Mouse (Mus musculus): ENCODE measurements around the gene Ly6g6e. TPM values are rescaled to one million over a fixed set of nuclear protein-coding genes. Genes with fewer than 3 reads are reported as not detected.

Ly6g6e gene
- polyA plus RNA-seq, 2 experiments: not detected

Other genes with a start within 250 kb of the Ly6g6e start
- 10 to 100 TPM; 38.4 to 44.5 TPM for gene Stk19, start 240.0 kb upstream of the Ly6g6e start, polyA plus RNA-seq (2012; fragmentation: generic; extraction: Trizol)
- 10 to 100 TPM; 47.7 to 51.0 TPM for gene Dxo, start 239.9 kb upstream of the Ly6g6e start, polyA plus RNA-seq (2012; fragmentation: generic; extraction: Trizol)
- 10 to 100 TPM; 19.7 to 48.2 TPM for gene Skiv2l, start 226.7 kb upstream of the Ly6g6e start, polyA plus RNA-seq (2012; fragmentation: generic; extraction: Trizol)
- 100 to 1,000 TPM in 1 of 2 experiments, 10 to 100 TPM in 1; 65.1 to 134 TPM for gene Nelfe, start 226.5 kb upstream of the Ly6g6e start, polyA plus RNA-seq (2012; fragmentation: generic; extraction: Trizol)
- gene Cfb, start 214.4 kb upstream of the Ly6g6e start, polyA plus RNA-seq (2012; fragmentation: generic; extraction: Trizol): 1 to 10 TPM in 1 of 2 experiments, under 1 TPM in 1; 0.09 to 1.2 TPM
- gene Zbtb12, start 197.4 kb upstream of the Ly6g6e start, polyA plus RNA-seq (2012; fragmentation: generic; extraction: Trizol): 10 to 100 TPM in 1 of 2 experiments, 1 to 10 TPM in 1; 7.9 to 21.3 TPM
- not detected for gene Gm20547, start 194.9 kb upstream of the Ly6g6e start, polyA plus RNA-seq (2012; fragmentation: generic; extraction: Trizol)
- gene C2, start 178.6 kb upstream of the Ly6g6e start, polyA plus RNA-seq (2012; fragmentation: generic; extraction: Trizol): under 1 TPM; 0.44 to 0.51 TPM
- gene Ehmt2, start 178.4 kb upstream of the Ly6g6e start, polyA plus RNA-seq (2012; fragmentation: generic; extraction: Trizol): 100 to 1,000 TPM; 206 to 224 TPM
- gene Slc44a4, start 162.4 kb upstream of the Ly6g6e start, polyA plus RNA-seq (2012; fragmentation: generic; extraction: Trizol): not detected
- gene Neu1, start 145.6 kb upstream of the Ly6g6e start, polyA plus RNA-seq (2012; fragmentation: generic; extraction: Trizol): 10 to 100 TPM in 1 of 2 experiments, 1 to 10 TPM in 1; 6.2 to 20.0 TPM
- 10 to 100 TPM in 1 of 2 experiments, 1 to 10 TPM in 1; 5.1 to 34.0 TPM for gene Hspa1b, start 117.7 kb upstream of the Ly6g6e start, polyA plus RNA-seq (2012; fragmentation: generic; extraction: Trizol)
- not detected for gene Gm20481, start 107.0 kb upstream of the Ly6g6e start, polyA plus RNA-seq (2012; fragmentation: generic; extraction: Trizol)
- under 1 TPM; 0.08 to 0.32 TPM for gene Hspa1a, start 104.7 kb upstream of the Ly6g6e start, polyA plus RNA-seq (2012; fragmentation: generic; extraction: Trizol)
- 1 to 10 TPM in 1 of 2 experiments, under 1 TPM in 1; 0.16 to 1.9 TPM for gene Hspa1l, start 104.2 kb upstream of the Ly6g6e start, polyA plus RNA-seq (2012; fragmentation: generic; extraction: Trizol)
- gene Lsm2, start 95.0 kb upstream of the Ly6g6e start, polyA plus RNA-seq (2012; fragmentation: generic; extraction: Trizol): 100 to 1,000 TPM in 1 of 2 experiments, 10 to 100 TPM in 1; 85.9 to 302 TPM
- 100 to 1,000 TPM; 118 to 278 TPM for gene Vars, start 75.9 kb upstream of the Ly6g6e start, polyA plus RNA-seq (2012; fragmentation: generic; extraction: Trizol)
- gene Vwa7, start 60.3 kb upstream of the Ly6g6e start, polyA plus RNA-seq (2012; fragmentation: generic; extraction: Trizol): under 1 TPM; 0.02 to 0.09 TPM
- gene Sapcd1, start 48.9 kb upstream of the Ly6g6e start, polyA plus RNA-seq (2012; fragmentation: generic; extraction: Trizol): 1 to 10 TPM in 1 of 2 experiments, under 1 TPM in 1; 0.81 to 2.6 TPM
- 1 to 10 TPM; 2.2 to 3.3 TPM for gene Msh5, start 30.2 kb upstream of the Ly6g6e start, polyA plus RNA-seq (2012; fragmentation: generic; extraction: Trizol)
- gene Clic1, start 26.9 kb upstream of the Ly6g6e start, polyA plus RNA-seq (2012; fragmentation: generic; extraction: Trizol): 100 to 1,000 TPM; 603 to 758 TPM
- gene Ddah2, start 17.9 kb upstream of the Ly6g6e start, polyA plus RNA-seq (2012; fragmentation: generic; extraction: Trizol): 100 to 1,000 TPM in 1 of 2 experiments, 10 to 100 TPM in 1; 66.2 to 309 TPM
- 1 to 10 TPM in 1 of 2 experiments, under 1 TPM in 1; 0.11 to 1.9 TPM for gene Ly6g6c, start 11.5 kb upstream of the Ly6g6e start, polyA plus RNA-seq (2012; fragmentation: generic; extraction: Trizol)
- gene Mpig6b, start 10.7 kb upstream of the Ly6g6e start, polyA plus RNA-seq (2012; fragmentation: generic; extraction: Trizol): under 1 TPM in 1 of 2 experiments, not detected in 1; 0.14 TPM
- gene Ly6g6d, start 1.2 kb downstream of the Ly6g6e start, polyA plus RNA-seq (2012; fragmentation: generic; extraction: Trizol): not detected
- gene Ly6g6f, start 8.7 kb downstream of the Ly6g6e start, polyA plus RNA-seq (2012; fragmentation: generic; extraction: Trizol): not detected
- 100 to 1,000 TPM in 1 of 2 experiments, 10 to 100 TPM in 1; 38.3 to 112 TPM for gene Abhd16a, start 12.4 kb downstream of the Ly6g6e start, polyA plus RNA-seq (2012; fragmentation: generic; extraction: Trizol)
- not detected for gene Ly6g5c, start 31.4 kb downstream of the Ly6g6e start, polyA plus RNA-seq (2012; fragmentation: generic; extraction: Trizol)
- under 1 TPM; 0.12 to 0.45 TPM for gene Ly6g5b, start 38.5 kb downstream of the Ly6g6e start, polyA plus RNA-seq (2012; fragmentation: generic; extraction: Trizol)
- 10 to 100 TPM; 21.2 to 31.6 TPM for gene Gpank1, start 44.6 kb downstream of the Ly6g6e start, polyA plus RNA-seq (2012; fragmentation: generic; extraction: Trizol)
- gene Csnk2b, start 45.2 kb downstream of the Ly6g6e start, polyA plus RNA-seq (2012; fragmentation: generic; extraction: Trizol): 100 to 1,000 TPM; 326 to 608 TPM
- 10 to 100 TPM in 1 of 2 experiments, 1 to 10 TPM in 1; 6.0 to 17.0 TPM for gene D17H6S53E, start 49.5 kb downstream of the Ly6g6e start, polyA plus RNA-seq (2012; fragmentation: generic; extraction: Trizol)
- under 1 TPM in 1 of 2 experiments, not detected in 1; 0.44 TPM for gene Apom, start 55.1 kb downstream of the Ly6g6e start, polyA plus RNA-seq (2012; fragmentation: generic; extraction: Trizol)
- 100 to 1,000 TPM; 261 to 413 TPM for gene Bag6, start 58.3 kb downstream of the Ly6g6e start, polyA plus RNA-seq (2012; fragmentation: generic; extraction: Trizol)
- 100 to 1,000 TPM; 216 to 365 TPM for gene Prrc2a, start 88.0 kb downstream of the Ly6g6e start, polyA plus RNA-seq (2012; fragmentation: generic; extraction: Trizol)
- under 1 TPM in 1 of 2 experiments, not detected in 1; 0.47 TPM for gene Aif1, start 99.2 kb downstream of the Ly6g6e start, polyA plus RNA-seq (2012; fragmentation: generic; extraction: Trizol)
- gene Lst1, start 111.5 kb downstream of the Ly6g6e start, polyA plus RNA-seq (2012; fragmentation: generic; extraction: Trizol): 10 to 100 TPM in 1 of 2 experiments, 1 to 10 TPM in 1; 1.9 to 10.8 TPM
- under 1 TPM; 0.05 to 0.06 TPM for gene Ltb, start 117.5 kb downstream of the Ly6g6e start, polyA plus RNA-seq (2012; fragmentation: generic; extraction: Trizol)
- not detected for gene Tnf, start 125.1 kb downstream of the Ly6g6e start, polyA plus RNA-seq (2012; fragmentation: generic; extraction: Trizol)
- under 1 TPM; 0.12 to 0.13 TPM for gene Lta, start 128.4 kb downstream of the Ly6g6e start, polyA plus RNA-seq (2012; fragmentation: generic; extraction: Trizol)
- gene Gm16181, start 143.9 kb downstream of the Ly6g6e start, polyA plus RNA-seq (2012; fragmentation: generic; extraction: Trizol): under 1 TPM in 1 of 2 experiments, not detected in 1; 0.20 TPM
- gene Atp6v1g2, start 156.8 kb downstream of the Ly6g6e start, polyA plus RNA-seq (2012; fragmentation: generic; extraction: Trizol): 1 to 10 TPM; 1.8 to 4.6 TPM
- gene Nfkbil1, start 158.9 kb downstream of the Ly6g6e start, polyA plus RNA-seq (2012; fragmentation: generic; extraction: Trizol): 10 to 100 TPM; 26.9 to 35.6 TPM
- gene Ddx39b, start 164.8 kb downstream of the Ly6g6e start, polyA plus RNA-seq (2012; fragmentation: generic; extraction: Trizol): 100 to 1,000 TPM; 295 to 318 TPM
- 10 to 100 TPM; 15.2 to 43.8 TPM for gene H2-D1, start 185.8 kb downstream of the Ly6g6e start, polyA plus RNA-seq (2012; fragmentation: generic; extraction: Trizol)
- gene H2-Q1, start 243.5 kb downstream of the Ly6g6e start, polyA plus RNA-seq (2012; fragmentation: generic; extraction: Trizol): 1 to 10 TPM; 1.8 to 5.9 TPM